Mouse (Mus musculus): ENCODE data around the gene Apoc3. TPM values are rescaled to one million over a fixed set of nuclear protein-coding genes. Genes with fewer than 3 reads are reported as not detected.

Gene Apoc3
- total and polyA plus RNA-seq, 2 experiments from 2014 or later = not detected

- 43% methylated on average over 5 of the region's 5 CpGs for WGBS
- H3K27me3 ChIP-seq (ENCODE audit: insufficient read depth, low read length) = no peaks in the 10 kb centered on the region
Measured at GRCm38 (mm10) chr9:46188956-46189355, 46.5 kb downstream of the Apoc3 start.

GRCm38 (mm10) chr9:46188370-46188769 is 47.1 kb downstream of the Apoc3 start:
- 79% methylated on average over 4 of the region's 4 CpGs for WGBS
- Histone ChIP-seq H3K36me3 (ENCODE audit: insufficient read depth, low read length) (no peaks in the 10 kb centered on the region), H3K9ac (replicated peaks; ENCODE audit: low read length) (no peak overlapping the region), H3K9me3 (ENCODE audit: low read length) (no peaks in the 10 kb centered on the region), H3K4me3 (ENCODE audit: low read length) (no peak overlapping the region), H3K4me2 (ENCODE audit: low read depth, low read length) (no peak overlapping the region), H3K27ac (no peak overlapping the region), H3K27me3 (ENCODE audit: insufficient read depth, low read length) (no peaks in the 10 kb centered on the region), H3K4me1 (ENCODE audit: insufficient read depth, low read length) (no peaks in the 10 kb centered on the region)
- TF ChIP-seq CTCF (IDR thresholded peaks at IDR 0.05; ENCODE audit: low read depth) = no peak
- no peak for ATAC-seq
- no peak for DNase-seq (ENCODE audit: low spot score)

More at GRCm38 (mm10) chr9:46188956-46189355, 46.5 kb downstream of the Apoc3 start:
- Histone ChIP-seq H3K9ac (replicated peaks; ENCODE audit: low read length) (no peak overlapping the region), H3K4me3 (ENCODE audit: low read length) (no peak overlapping the region), H3K4me2 (ENCODE audit: low read depth, low read length) (no peak overlapping the region), H3K9me3 (ENCODE audit: low read length) (no peaks in the 10 kb centered on the region), H3K4me1 (ENCODE audit: insufficient read depth, low read length) (no peaks in the 10 kb centered on the region), H3K36me3 (ENCODE audit: insufficient read depth, low read length) (no peaks in the 10 kb centered on the region), H3K27ac (peak overlapping the region; percentile 37; the same call in 1 of the 2 replicates)
- TF ChIP-seq CTCF (IDR thresholded peaks at IDR 0.05; ENCODE audit: low read depth) = no peak
- ATAC-seq = peak; percentile 43; the same call in 1 of the 2 replicates
- peak; percentile 29 for DNase-seq (ENCODE audit: low spot score)

- no peaks in the 10 kb centered on the region for H3K36me3 ChIP-seq (ENCODE audit: insufficient read depth, low read length)
- ATAC-seq = no peak
- no peak for DNase-seq (ENCODE audit: low spot score)
- H3K4me3 ChIP-seq (ENCODE audit: low read length) = no peak overlapping the region
- TF ChIP-seq CTCF (IDR thresholded peaks at IDR 0.05; ENCODE audit: low read depth) = peak; percentile 38
- no peaks in the 10 kb centered on the region for H3K27me3 ChIP-seq (ENCODE audit: insufficient read depth, low read length)
- no peak overlapping the region for H3K4me2 ChIP-seq (ENCODE audit: low read depth, low read length)
- no peaks in the 10 kb centered on the region for H3K9me3 ChIP-seq (ENCODE audit: low read length)
- no peaks in the 10 kb centered on the region for H3K4me1 ChIP-seq (ENCODE audit: insufficient read depth, low read length)
- no peak overlapping the region for H3K9ac ChIP-seq (replicated peaks; ENCODE audit: low read length)
- no peak overlapping the region for H3K27ac ChIP-seq
- 90% methylated on average over 1 of the region's 1 CpGs for WGBS
Measured at GRCm38 (mm10) chr9:46186387-46186786, 49.0 kb downstream of the Apoc3 start.

GRCm38 (mm10) chr9:46185191-46185590 is 50.2 kb downstream of the Apoc3 start:
- H3K9ac ChIP-seq (replicated peaks; ENCODE audit: low read length) = no peak overlapping the region
- 35% methylated on average over 2 of the region's 2 CpGs for WGBS
- H3K27me3 ChIP-seq (ENCODE audit: insufficient read depth, low read length) = no peaks in the 10 kb centered on the region
- no peaks in the 10 kb centered on the region for H3K36me3 ChIP-seq (ENCODE audit: insufficient read depth, low read length)
- no peak overlapping the region for H3K27ac ChIP-seq
- H3K4me1 ChIP-seq (ENCODE audit: insufficient read depth, low read length) = 0 out of 2 replicates have a peak, but pooled peaks cover 6% of the 10 kb centered on the region
- no peaks in the 10 kb centered on the region for H3K9me3 ChIP-seq (ENCODE audit: low read length)
- TF ChIP-seq CTCF (IDR thresholded peaks at IDR 0.05; ENCODE audit: low read depth) = peak; percentile 63
- DNase-seq (ENCODE audit: low spot score) (peak; percentile 50), ATAC-seq (no peak)
- H3K4me2 ChIP-seq (ENCODE audit: low read depth, low read length) = no peak overlapping the region
- no peak overlapping the region for H3K4me3 ChIP-seq (ENCODE audit: low read length)

- no peaks in the 10 kb centered on the region for H3K36me3 ChIP-seq (ENCODE audit: insufficient read depth, low read length)
- no peak overlapping the region for H3K4me3 ChIP-seq (ENCODE audit: low read length)
- ATAC-seq = no peak
- no peaks in the 10 kb centered on the region for H3K27me3 ChIP-seq (ENCODE audit: insufficient read depth, low read length)
- H3K27ac ChIP-seq = no peak overlapping the region
- TF ChIP-seq CTCF (IDR thresholded peaks at IDR 0.05; ENCODE audit: low read depth) = no peak
- 76% methylated on average over 5 of the region's 5 CpGs for WGBS
- H3K4me2 ChIP-seq (ENCODE audit: low read depth, low read length) = no peak overlapping the region
- no peaks in the 10 kb centered on the region for H3K9me3 ChIP-seq (ENCODE audit: low read length)
- 0 out of 2 replicates have a peak, but pooled peaks cover 6% of the 10 kb centered on the region for H3K4me1 ChIP-seq (ENCODE audit: insufficient read depth, low read length)
- no peak overlapping the region for H3K9ac ChIP-seq (replicated peaks; ENCODE audit: low read length)
- DNase-seq (ENCODE audit: low spot score) = no peak
Measured at GRCm38 (mm10) chr9:46184542-46184941, 50.9 kb downstream of the Apoc3 start.

Other genes starting within 250 kb of the Apoc3 start
- 137 and 186 TPM in 2 replicates for gene Pafah1b2, start 222.9 kb downstream of the Apoc3 start, total RNA-seq (2014; rRNA removed)
- gene Pafah1b2, start 222.9 kb downstream of the Apoc3 start, polyA plus RNA-seq (2015; fragmentation: Nextera tagmentation; extraction: Ambion mirVana) = 222 and 243 TPM in 2 replicates
- gene Sik3, start 222.8 kb downstream of the Apoc3 start, total RNA-seq (2014; rRNA removed) = 32.3 and 37.1 TPM in 2 replicates
- 12.5 and 12.6 TPM in 2 replicates for gene Sik3, start 222.8 kb downstream of the Apoc3 start, polyA plus RNA-seq (2015; fragmentation: Nextera tagmentation; extraction: Ambion mirVana)
- gene Apoa1, start 7.1 kb downstream of the Apoc3 start, total RNA-seq (2014; rRNA removed) = 1.6 TPM in 1 of 2 replicates, not detected in the other
- gene Apoa1, start 7.1 kb downstream of the Apoc3 start, polyA plus RNA-seq (2015; fragmentation: Nextera tagmentation; extraction: Ambion mirVana) = 3.4 and 4.5 TPM in 2 replicates
- not detected in 2 replicates for gene Apoa4, start 5.1 kb upstream of the Apoc3 start, total RNA-seq (2014; rRNA removed)
- not detected in 2 replicates for gene Apoa4, start 5.1 kb upstream of the Apoc3 start, polyA plus RNA-seq (2015; fragmentation: Nextera tagmentation; extraction: Ambion mirVana)
- 0.21 and 1.2 TPM in 2 replicates for gene Apoa5, start 33.0 kb upstream of the Apoc3 start, total RNA-seq (2014; rRNA removed)
- not detected in 2 replicates for gene Apoa5, start 33.0 kb upstream of the Apoc3 start, polyA plus RNA-seq (2015; fragmentation: Nextera tagmentation; extraction: Ambion mirVana)
- gene Zpr1, start 37.4 kb upstream of the Apoc3 start, total RNA-seq (2014; rRNA removed) = 20.0 and 43.1 TPM in 2 replicates
- 45.7 and 47.3 TPM in 2 replicates for gene Zpr1, start 37.4 kb upstream of the Apoc3 start, polyA plus RNA-seq (2015; fragmentation: Nextera tagmentation; extraction: Ambion mirVana)
- gene Bud13, start 47.4 kb upstream of the Apoc3 start, total RNA-seq (2014; rRNA removed) = 12.6 and 16.4 TPM in 2 replicates
- gene Bud13, start 47.4 kb upstream of the Apoc3 start, polyA plus RNA-seq (2015; fragmentation: Nextera tagmentation; extraction: Ambion mirVana) = 11.8 and 12.3 TPM in 2 replicates
- 0.07 TPM in 1 of 2 replicates, not detected in the other for gene 4931429L15Rik, start 84.3 kb upstream of the Apoc3 start, total RNA-seq (2014; rRNA removed)
- gene 4931429L15Rik, start 84.3 kb upstream of the Apoc3 start, polyA plus RNA-seq (2015; fragmentation: Nextera tagmentation; extraction: Ambion mirVana) = not detected in 2 replicates